Mouse (Mus musculus) testis, adult 2 months (tissue): ENCODE results near the gene Manba.

Source experiments
- CTCF ChIP-seq: fragments of 200-500 bp; IDR thresholded peaks from 2 replicates; pipeline ENCODE4 v1.5.1; 2012; ENCODE audit warnings: low read depth, mild to moderate bottlenecking, inconsistent platforms, low read length, moderate library complexity; ENCODE audit not compliant: control insufficient read depth, insufficient read depth, insufficient replicate concordance
- POLR2A ChIP-seq: fragments of 200-500 bp; IDR thresholded peaks from 2 replicates; pipeline ENCODE4 v1.6.1; 2012; ENCODE audit warnings: low read depth, mild to moderate bottlenecking, inconsistent platforms, low read length, moderate library complexity; ENCODE audit not compliant: control insufficient read depth

- TF ChIP-seq POLR2A (no peak), CTCF (no peak)
Observed at GRCm38 (mm10) chr3:135580439-135581275, 95.2 kb downstream of the Manba start.
